Comparison of ENCODE assay signal across 9 mouse cellular contexts in genomic region chr1:182951298-182951697, GRCm38 (mm10). TPM values are rescaled to one million over a fixed set of nuclear protein-coding genes. Genes with fewer than 3 reads are reported as not detected.
A peak's percentile ranks its signal among the peaks of the same experiment; 100 is the strongest.
DNase-seq lines count a peak whose midpoint lies in the region; ATAC-seq and TF ChIP-seq lines count a peak whose summit lies in the region.
"Had no signal": no experiment of that assay in that cellular context is flagged by ENCODE, and none has a peak within 500 bp of the region (broad histone marks: within the 10 kb centered on the region; RNA-seq: fewer than 3 reads in every experiment).

No protein-coding gene starts in this region.

- no peak for TF ChIP-seq CTCF in stomach, postnatal 0 days (IDR thresholded peaks at IDR 0.05; ENCODE audit: low read depth)

- H3K9me3 ChIP-seq in stomach, postnatal 0 days (ENCODE audit: control insufficient read depth, low read length): no peaks in the 10 kb centered on the region
- H3K9me3 ChIP-seq in forebrain, embryonic 11.5 days (ENCODE audit: control insufficient read depth, low read length): no peaks in the 10 kb centered on the region
- H3K9me3 ChIP-seq: heart, embryonic 15.5 days; neural tube, embryonic 12.5 days had no signal

- intact Hi-C loops in gastrocnemius, postnatal 36 days (cut with DNase I): no loop called here

- DNase-seq in 3134 (ENCODE audit: extremely low read depth, insufficient read length, low spot score) (peak; percentile 43), NIH3T3 (ENCODE audit: low read depth) (peak; percentile 96)
- DNase-seq in gastrocnemius, postnatal 36 days: peak; percentile 41 to 53
- DNase-seq in lung, adult 18-20 months: peak; percentile 62 to 78
- peak; percentile 72 for DNase-seq in stomach, postnatal 0 days (ENCODE audit: low spot score)
- no peak for DNase-seq in forebrain, embryonic 11.5 days (ENCODE audit: low spot score)

- no peak overlapping the region for H3K4me3 ChIP-seq in stomach, postnatal 0 days (ENCODE audit: low read depth, low read length)
- no peak overlapping the region for H3K4me3 ChIP-seq in forebrain, embryonic 11.5 days (ENCODE audit: low read depth, low read length)
- H3K4me3 ChIP-seq: heart, embryonic 15.5 days; neural tube, embryonic 12.5 days had no signal

- H3K4me2 ChIP-seq in stomach, postnatal 0 days (replicated peaks; ENCODE audit: low read depth): no peak overlapping the region
- H3K4me2 ChIP-seq in forebrain, embryonic 11.5 days (ENCODE audit: low read depth, low read length, severe bottlenecking): no peak overlapping the region
- H3K4me2 ChIP-seq: heart, embryonic 15.5 days; neural tube, embryonic 12.5 days had no signal

- TF ChIP-seq EP300 in stomach, postnatal 0 days (optimal IDR thresholded peaks at IDR 0.05): no peak

- ATAC-seq in stomach, postnatal 0 days (ENCODE audit: low FRiP score, low TSS enrichment): peak; percentile 83
- ATAC-seq in forebrain, embryonic 11.5 days (replicated peaks; ENCODE audit: low FRiP score): no peak
- no peak for ATAC-seq in erythroid progenitor cell, adult 5-6 weeks (replicated peaks; ENCODE audit: low FRiP score, poor library complexity, severe bottlenecking)

- no peak overlapping the region for H3K9ac ChIP-seq in stomach, postnatal 0 days (ENCODE audit: low read length)
- H3K9ac ChIP-seq in forebrain, embryonic 11.5 days (ENCODE audit: low read length): no peak overlapping the region
- H3K9ac ChIP-seq: heart, embryonic 15.5 days; neural tube, embryonic 12.5 days had no signal

- no peaks in the 10 kb centered on the region for H3K27me3 ChIP-seq in stomach, postnatal 0 days (ENCODE audit: control insufficient read depth, insufficient read depth, low read length)
- peaks cover 4% of the 10 kb centered on the region; the same call in 1 of the 2 replicates for H3K27me3 ChIP-seq in forebrain, embryonic 11.5 days (ENCODE audit: control insufficient read depth, insufficient read depth, low read length)
- H3K27me3 ChIP-seq: heart, embryonic 15.5 days had no signal

- H3K27ac ChIP-seq in stomach, postnatal 0 days (replicated peaks): no peak overlapping the region
- no peak overlapping the region for H3K27ac ChIP-seq in forebrain, embryonic 11.5 days (ENCODE audit: low read depth, low read length)
- H3K27ac ChIP-seq: heart, embryonic 15.5 days; neural tube, embryonic 12.5 days had no signal

- no peaks in the 10 kb centered on the region for H3K36me3 ChIP-seq in stomach, postnatal 0 days (ENCODE audit: control insufficient read depth, insufficient read depth, low read length)
- H3K36me3 ChIP-seq in forebrain, embryonic 11.5 days (ENCODE audit: control insufficient read depth, insufficient read depth, low read length): no peaks in the 10 kb centered on the region
- H3K36me3 ChIP-seq: heart, embryonic 15.5 days; neural tube, embryonic 12.5 days had no signal

- WGBS in stomach, postnatal 0 days: 27% methylated on average over 9 of the region's 9 CpGs
- 90% methylated on average over 9 of the region's 9 CpGs for WGBS in forebrain, embryonic 11.5 days

- peaks cover 2% of the 10 kb centered on the region; the same call in 1 of the 2 replicates for H3K4me1 ChIP-seq in stomach, postnatal 0 days (replicated peaks; ENCODE audit: control insufficient read depth, insufficient read depth)
- no peaks in the 10 kb centered on the region; the same call in 1 of the 2 replicates for H3K4me1 ChIP-seq in forebrain, embryonic 11.5 days (replicated peaks; ENCODE audit: control insufficient read depth, insufficient read depth, low read length)

RNA-seq across cellular contexts. Expression of gene Tlr5, which starts 3.3 kb away (rescaled TPM):
- 1 to 10 TPM; 1.8 to 6.2 TPM for total RNA-seq in gastrocnemius, postnatal 36 days (2021)
- polyA plus RNA-seq in stomach, postnatal 0 days (2015; fragmentation: Nextera tagmentation; extraction: Ambion mirVana): 1.2 and 1.4 TPM in 2 replicates
- polyA plus RNA-seq in forebrain, embryonic 11.5 days (2014; fragmentation: Nextera tagmentation; extraction: Ambion mirVana): 0.29 and 0.32 TPM in 2 replicates
- 1.1 TPM in 1 of 2 replicates, not detected in the other for total RNA-seq in erythroid progenitor cell, adult 5-6 weeks (2015; ENCODE audit: low replicate concordance)
- total RNA-seq in erythroid progenitor cell, adult 5-6 weeks (2017; ENCODE audit: low replicate concordance): 0.26 TPM in 1 of 2 replicates, not detected in the other
